Mouse (Mus musculus) regulatory T cell (primary cell): Measurements from ENCODE around the gene Mrps7.

Experiments used
- in situ Hi-C: fragments of 300-600 bp; cut with MboI, MseI; formaldehyde crosslinking; loops from one replicate; pipeline ENCODE4 v1.15.1; 2025; ENCODE audit warnings: high pct_unique_total_duplicates

The Mrps7 gene

GRCm38 (mm10) chr11:115643265-115643664 is 39.5 kb downstream of the Mrps7 start:
- in situ Hi-C loops = loop anchor here (25.0 kb wide), 1 partner anchor 1694 kb away; no protein-coding TSS in a partner anchor

GRCm38 (mm10) chr11:115644308-115644707 is 40.6 kb downstream of the Mrps7 start:
- in situ Hi-C loops = loop anchor here (25.0 kb wide), 1 partner anchor 1693 kb away; no protein-coding TSS in a partner anchor

- in situ Hi-C loops = loop anchor here (5.0 to 25.0 kb wide), 2 partner anchors 67 to 1692 kb away; no protein-coding TSS in a partner anchor
These were observed 41.8 kb downstream of the Mrps7 start for GRCm38 (mm10) chr11:115645498-115645897.

- in situ Hi-C loops = loop anchor here (5.0 to 25.0 kb wide), 2 partner anchors 66 to 1691 kb away; no protein-coding TSS in a partner anchor
These were observed 42.7 kb downstream of the Mrps7 start for GRCm38 (mm10) chr11:115646439-115646838.

- in situ Hi-C loops = loop anchor here (5.0 to 25.0 kb wide), 2 partner anchors 65 to 1690 kb away; no protein-coding TSS in a partner anchor
These were observed 43.7 kb downstream of the Mrps7 start for GRCm38 (mm10) chr11:115647459-115647858.

GRCm38 (mm10) chr11:115649706-115650105 is 46.0 kb downstream of the Mrps7 start:
- in situ Hi-C loops = loop anchor here (5.0 to 25.0 kb wide), 2 partner anchors 63 to 1688 kb away; no protein-coding TSS in a partner anchor

GRCm38 (mm10) chr11:115651680-115652079 is 48.0 kb downstream of the Mrps7 start:
- in situ Hi-C loops = no loop called here

GRCm38 (mm10) chr11:115653194-115653593 is 49.5 kb downstream of the Mrps7 start:
- in situ Hi-C loops = no loop called here

GRCm38 (mm10) chr11:115654128-115654527 is 50.4 kb downstream of the Mrps7 start:
- in situ Hi-C loops = no loop called here
